Mouse (Mus musculus) embryonic facial prominence, embryonic 11.5 days (tissue): ENCODE results near the gene Suclg2. TPM values are rescaled to one million over a fixed set of nuclear protein-coding genes. Genes with fewer than 3 reads are reported as not detected.

Source experiments
- ATAC-seq: fragments of 200-750 bp; cut with Nextera tagmentation; replicated peaks from 2 replicates; pipeline ENCODE4 v1.8.0; 2017; ENCODE audit warnings: low read depth; ENCODE audit not compliant: insufficient number of reproducible peaks, low FRiP score, low TSS enrichment
- DNase-seq: peaks from one replicate; pipeline ENCODE4 v3.0.0-alpha.2; 2015; ENCODE audit warnings: low spot score
- H3K27ac ChIP-seq: fragments of 300-500 bp; sonication (generic); replicated peaks from 2 replicates; pipeline ENCODE4 v1.5.1; 2014; ENCODE audit warnings: mild to moderate bottlenecking, low read depth, low read length, control low read depth
- H3K27me3 ChIP-seq: fragments of 300-500 bp; sonication (generic); 2 replicates; pipeline ENCODE4 v1.6.1; 2014; ENCODE audit warnings: mild to moderate bottlenecking, low read length, moderate library complexity, mixed read lengths; ENCODE audit not compliant: control insufficient read depth, insufficient read depth
- H3K36me3 ChIP-seq: fragments of 300-500 bp; sonication (generic); replicated peaks from 2 replicates; pipeline ENCODE4 v1.6.1; 2014; ENCODE audit warnings: low read depth, mild to moderate bottlenecking, low read length, moderate library complexity, mixed read lengths; ENCODE audit not compliant: control insufficient read depth, insufficient read depth
- H3K4me1 ChIP-seq: fragments of 300-500 bp; sonication (generic); 2 replicates; pipeline ENCODE4 v1.6.1; 2014; ENCODE audit warnings: low read length, mixed read lengths; ENCODE audit not compliant: control insufficient read depth, insufficient read depth
- H3K4me2 ChIP-seq: fragments of 300-500 bp; sonication (generic); 2 replicates; pipeline ENCODE4 v1.6.1; 2014; ENCODE audit warnings: low read depth, mild to moderate bottlenecking, control low read depth, low read length, moderate library complexity
- H3K4me3 ChIP-seq: fragments of 300-500 bp; sonication (generic); 2 replicates; pipeline ENCODE4 v1.5.1; 2014; ENCODE audit warnings: low read depth, low read length, control low read depth
- H3K9ac ChIP-seq: fragments of 300-500 bp; sonication (generic); replicated peaks from 2 replicates; pipeline ENCODE4 v1.6.1; 2014; ENCODE audit warnings: mild to moderate bottlenecking, control low read depth, low read length
- H3K9me3 ChIP-seq: fragments of 300-500 bp; sonication (generic); replicated peaks from 2 replicates; pipeline ENCODE4 v1.6.1; 2016; ENCODE audit warnings: mild to moderate bottlenecking, low read length, inconsistent platforms, mixed read lengths; ENCODE audit not compliant: control insufficient read depth
- WGBS: fragments of 180-500 bp; shearing (Covaris S2); extraction: QIAGEN DNeasy Blood & Tissue Kit; methylation state at CpG from one replicate; pipeline ENCODE4 v1.1.7; 2014; 5-methylcytosine and 5-hydroxymethylcytosine counted together
- polyA plus RNA-seq: library from polyadenylated mRNA; unstranded; fragments of >200 nt; fragmentation: Nextera tagmentation; extraction: Ambion mirVana; gene quantifications from 2 replicates; pipeline ENCODE4 v1.2.1, GENCODE M21; 2014

The Suclg2 gene
- polyA plus RNA-seq, 1 experiment from 2014 or later, result 67.2 TPM

DNA sequence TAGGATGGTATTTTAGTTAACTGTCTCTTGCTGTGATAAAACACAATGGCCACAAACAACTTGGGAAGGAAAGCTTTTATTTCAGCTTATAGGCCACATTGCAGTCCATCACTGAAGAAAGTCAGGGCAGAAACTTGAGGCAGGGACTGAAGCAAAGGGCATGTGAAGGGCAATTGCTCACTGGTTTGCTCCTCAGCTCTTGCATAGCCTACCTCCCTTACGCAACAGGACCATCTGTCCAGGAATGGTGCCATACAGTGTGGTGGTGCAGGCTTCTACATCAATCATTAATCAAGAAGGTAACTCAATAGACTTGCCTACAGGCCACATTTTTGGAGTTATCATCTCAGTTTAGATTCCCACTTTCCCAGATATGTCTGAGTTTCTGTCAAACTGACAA is 206.9 kb downstream of the Suclg2 start:
- H3K4me3 ChIP-seq, result no peak overlapping the region
- H3K27me3 ChIP-seq, result no peaks in the 10 kb centered on the region
- WGBS, result 93% methylated on average over 1 of the region's 1 CpGs
- H3K27ac ChIP-seq, result no peak overlapping the region
- H3K9ac ChIP-seq, result no peak overlapping the region
- no peaks in the 10 kb centered on the region for H3K4me1 ChIP-seq
- H3K9me3 ChIP-seq, result no peaks in the 10 kb centered on the region
- ATAC-seq (no peak), DNase-seq (no peak)
- no peak overlapping the region for H3K4me2 ChIP-seq
- H3K36me3 ChIP-seq, result no peaks in the 10 kb centered on the region

DNA sequence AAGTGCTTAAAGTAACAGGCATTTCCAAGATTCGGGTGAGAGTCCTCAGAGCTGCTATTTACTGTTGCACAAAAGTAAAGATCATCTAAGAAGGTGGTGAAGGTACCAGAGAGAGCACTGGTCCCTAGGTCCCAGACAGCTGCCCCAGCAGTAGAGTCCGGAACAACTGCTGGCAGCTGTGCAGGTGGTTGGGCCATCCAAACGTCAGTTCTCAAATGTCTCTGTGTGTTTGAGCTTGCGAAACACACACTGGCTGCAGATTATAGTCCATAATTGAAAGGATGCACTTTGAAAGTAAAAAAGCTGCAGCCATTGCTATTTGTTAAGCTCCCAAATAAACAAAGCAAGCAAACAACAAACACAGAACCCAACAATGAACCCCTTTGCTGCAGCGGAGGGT is 217.8 kb downstream of the Suclg2 start:
- no peaks in the 10 kb centered on the region for H3K36me3 ChIP-seq
- DNase-seq (no peak), ATAC-seq (no peak)
- 76% methylated on average over 5 of the region's 5 CpGs for WGBS
- no peaks in the 10 kb centered on the region for H3K27me3 ChIP-seq
- no peak overlapping the region for H3K4me2 ChIP-seq
- no peak overlapping the region for H3K27ac ChIP-seq
- H3K4me3 ChIP-seq, result no peak overlapping the region
- no peaks in the 10 kb centered on the region for H3K9me3 ChIP-seq
- H3K4me1 ChIP-seq, result no peaks in the 10 kb centered on the region
- H3K9ac ChIP-seq, result no peak overlapping the region

DNA sequence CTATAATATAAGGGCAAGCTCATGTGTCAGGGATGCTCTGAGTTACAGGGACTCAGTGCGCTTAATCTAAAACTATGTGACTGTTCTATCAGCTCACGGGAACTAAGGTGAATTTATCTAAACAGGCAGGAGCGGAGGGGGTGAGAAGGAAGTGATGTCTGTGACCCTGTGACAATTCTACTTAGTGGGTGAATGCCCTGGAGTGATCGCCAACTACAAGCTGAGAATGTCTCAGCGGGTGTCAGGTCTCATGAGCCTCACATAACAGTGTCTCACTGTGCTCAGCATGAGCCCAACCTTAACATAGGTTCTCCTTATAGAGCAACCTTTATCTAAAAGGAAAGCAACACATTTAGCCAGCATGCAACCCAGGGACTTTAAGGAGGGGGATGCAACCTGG is 219.0 kb downstream of the Suclg2 start:
- no peaks in the 10 kb centered on the region for H3K9me3 ChIP-seq
- H3K4me3 ChIP-seq, result no peak overlapping the region
- H3K4me1 ChIP-seq, result no peaks in the 10 kb centered on the region
- DNase-seq (no peak), ATAC-seq (no peak)
- no peaks in the 10 kb centered on the region for H3K36me3 ChIP-seq
- no peak overlapping the region for H3K9ac ChIP-seq
- H3K27ac ChIP-seq, result no peak overlapping the region
- no peaks in the 10 kb centered on the region for H3K27me3 ChIP-seq
- 50% methylated on average over 5 of the region's 5 CpGs for WGBS
- no peak overlapping the region for H3K4me2 ChIP-seq

DNA sequence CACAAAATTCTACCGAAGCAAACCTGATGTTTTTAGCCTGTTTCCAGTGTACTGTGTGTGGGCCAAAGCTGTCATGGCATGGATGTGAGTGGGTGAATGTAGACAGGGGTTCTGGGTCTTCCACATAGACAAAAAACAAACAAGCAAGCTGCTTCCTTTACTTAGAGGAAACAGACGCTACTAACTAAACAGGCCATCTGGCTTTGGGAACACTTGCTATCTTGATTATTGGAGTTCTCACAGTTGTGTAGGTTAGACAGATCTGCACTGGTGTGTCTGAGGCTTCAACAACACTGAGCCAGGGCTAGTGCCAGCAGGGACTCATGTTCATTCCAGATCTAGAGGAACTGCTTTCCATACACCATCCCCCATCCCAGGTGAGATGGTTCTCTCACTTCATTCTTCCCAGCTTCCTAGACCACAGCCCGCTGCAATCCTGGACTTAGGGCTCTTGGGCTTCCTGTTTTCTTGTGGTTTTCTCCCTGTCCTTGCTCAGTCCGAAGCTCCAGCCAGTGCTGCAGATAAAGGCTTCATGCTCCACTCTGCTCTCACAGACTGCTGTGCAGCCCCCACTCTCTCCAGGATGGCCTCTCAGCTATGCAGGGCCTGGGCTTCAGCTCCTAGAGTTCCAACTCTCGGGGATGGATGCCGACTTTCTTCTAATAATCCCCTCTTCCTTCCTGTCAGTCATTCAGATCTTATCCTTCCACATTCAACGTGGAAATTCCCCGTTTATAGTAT is 226.2 kb downstream of the Suclg2 start:
- no peaks in the 10 kb centered on the region for H3K4me1 ChIP-seq
- DNase-seq (no peak), ATAC-seq (no peak)
- no peak overlapping the region for H3K9ac ChIP-seq
- no peak overlapping the region for H3K4me3 ChIP-seq
- no peaks in the 10 kb centered on the region for H3K9me3 ChIP-seq
- no peaks in the 10 kb centered on the region for H3K36me3 ChIP-seq
- H3K27me3 ChIP-seq, result no peaks in the 10 kb centered on the region
- H3K4me2 ChIP-seq, result no peak overlapping the region
- WGBS, result 74% methylated on average over 8 of the region's 8 CpGs
- no peak overlapping the region for H3K27ac ChIP-seq

DNA sequence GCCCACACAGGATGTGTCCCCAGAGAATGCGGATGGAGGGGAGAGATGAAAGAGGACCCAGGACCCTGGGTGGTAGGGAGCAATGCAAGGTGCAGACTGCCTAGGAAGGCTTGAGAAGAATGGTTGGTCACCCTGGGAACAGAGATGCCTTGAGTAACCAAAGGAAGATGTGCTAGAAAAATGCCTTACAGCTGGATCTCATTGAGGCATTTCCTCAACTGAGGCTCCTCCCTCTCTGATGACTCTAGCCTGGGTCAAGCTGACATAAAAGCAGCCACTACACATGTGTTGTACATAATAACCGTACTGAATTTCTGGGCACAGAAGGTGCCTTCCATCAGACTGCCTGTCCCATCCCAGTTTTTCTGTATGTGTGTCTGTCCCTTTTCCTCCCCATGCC is 227.6 kb downstream of the Suclg2 start:
- peak; percentile 66 for DNase-seq

DNA sequence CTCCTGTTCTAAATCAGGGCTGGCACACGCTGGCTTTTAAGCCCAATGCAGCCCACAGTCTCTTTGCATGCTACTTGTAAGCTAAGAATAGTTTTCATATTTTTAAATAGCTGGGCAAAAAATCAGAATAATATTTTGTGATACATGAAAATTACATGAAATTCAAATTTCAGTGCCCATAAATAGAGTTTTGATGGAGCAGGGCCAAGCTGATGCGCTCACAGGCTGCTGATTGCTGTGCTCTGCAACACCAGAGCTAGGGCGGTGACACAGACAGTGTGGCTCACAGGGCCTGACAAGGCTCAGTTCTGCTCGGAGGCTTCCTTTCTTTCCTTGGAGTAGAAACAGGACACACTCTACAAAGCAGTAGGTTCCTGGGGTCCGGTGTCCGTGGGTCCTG is 232.8 kb downstream of the Suclg2 start:
- 86% methylated on average over 6 of the region's 6 CpGs for WGBS
- no peak for ATAC-seq
- H3K27me3 ChIP-seq, result no peaks in the 10 kb centered on the region
- no peak overlapping the region for H3K4me2 ChIP-seq
- DNase-seq, result no peak
- H3K9me3 ChIP-seq, result no peaks in the 10 kb centered on the region
- H3K27ac ChIP-seq, result no peak overlapping the region
- H3K36me3 ChIP-seq, result no peaks in the 10 kb centered on the region
- no peak overlapping the region for H3K4me3 ChIP-seq
- no peak overlapping the region for H3K9ac ChIP-seq
- H3K4me1 ChIP-seq, result no peaks in the 10 kb centered on the region

More for the DNA sequence above, 227.6 kb downstream of the Suclg2 start:
- H3K9ac ChIP-seq, result no peak overlapping the region
- H3K4me3 ChIP-seq, result no peak overlapping the region
- H3K27me3 ChIP-seq, result no peaks in the 10 kb centered on the region
- H3K4me1 ChIP-seq, result no peaks in the 10 kb centered on the region
- H3K27ac ChIP-seq, result no peak overlapping the region
- no peaks in the 10 kb centered on the region for H3K9me3 ChIP-seq
- H3K36me3 ChIP-seq, result no peaks in the 10 kb centered on the region
- no peak overlapping the region for H3K4me2 ChIP-seq
- peak; percentile 29; the same call in 1 of the 2 replicates for ATAC-seq
- 60% methylated on average over 2 of the region's 2 CpGs for WGBS

DNA sequence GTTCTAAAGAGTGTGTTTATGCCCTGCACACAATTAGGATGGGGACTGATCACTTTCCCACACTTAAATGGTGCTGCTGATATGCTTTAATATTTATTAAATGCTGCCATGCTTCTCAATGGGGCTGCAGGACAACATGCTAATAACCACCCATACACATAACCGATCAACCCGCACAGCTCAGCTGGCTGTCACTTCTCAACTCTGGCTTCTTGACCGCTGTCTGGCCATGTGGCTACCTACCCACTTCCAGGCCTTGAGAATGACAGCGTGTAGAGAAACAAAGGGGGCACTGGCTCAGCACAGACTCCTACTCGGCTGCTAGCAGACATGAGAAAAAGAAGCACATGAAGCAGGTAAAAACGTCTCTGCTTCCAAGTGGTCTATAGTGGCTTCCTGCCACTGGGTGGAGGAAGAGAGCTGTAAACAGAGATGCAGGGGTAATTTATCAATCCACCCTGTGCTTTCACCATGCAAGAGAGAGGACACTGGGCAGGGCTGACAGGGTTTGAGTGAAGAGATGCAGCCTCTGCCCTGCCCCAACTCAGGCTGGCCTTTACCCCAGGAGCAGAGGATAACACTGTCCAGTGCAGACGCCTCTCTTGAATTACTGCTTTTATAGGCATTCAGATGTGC is 234.3 kb downstream of the Suclg2 start:
- ATAC-seq (no peak; the same call in 1 of the 2 replicates), DNase-seq (peak; percentile 67)
- Histone ChIP-seq H3K9ac (no peak overlapping the region), H3K4me2 (no peak overlapping the region), H3K27ac (no peak overlapping the region), H3K4me1 (no peaks in the 10 kb centered on the region), H3K36me3 (no peaks in the 10 kb centered on the region), H3K27me3 (no peaks in the 10 kb centered on the region), H3K9me3 (no peaks in the 10 kb centered on the region), H3K4me3 (no peak overlapping the region)
- WGBS, result 57% methylated on average over 7 of the region's 7 CpGs

DNA sequence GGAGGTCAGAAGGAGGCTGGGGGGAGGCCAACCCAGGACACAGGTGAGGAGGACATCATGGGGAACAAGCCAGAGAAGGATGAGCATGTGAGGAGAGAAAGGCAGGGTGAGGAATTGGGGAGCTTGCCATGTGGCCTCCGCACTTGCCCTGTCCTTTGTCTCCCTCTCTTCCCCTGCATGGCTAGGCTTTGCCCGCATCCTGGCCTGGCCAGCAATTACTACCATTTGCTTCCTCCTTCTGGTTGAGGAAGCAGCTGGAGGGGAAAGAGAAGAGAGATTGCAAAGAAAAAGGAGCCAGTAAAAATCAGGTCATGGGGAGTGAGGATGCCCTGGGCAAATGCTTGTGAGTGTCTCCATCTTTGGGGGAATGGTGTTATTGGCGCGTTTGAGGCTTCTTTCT is 234.9 kb downstream of the Suclg2 start:
- ATAC-seq (no peak), DNase-seq (no peak)
- Histone ChIP-seq H3K27me3 (no peaks in the 10 kb centered on the region), H3K27ac (no peak overlapping the region), H3K9me3 (no peaks in the 10 kb centered on the region), H3K4me3 (no peak overlapping the region), H3K36me3 (no peaks in the 10 kb centered on the region), H3K4me1 (no peaks in the 10 kb centered on the region), H3K9ac (no peak overlapping the region), H3K4me2 (no peak overlapping the region)
- WGBS, result 90% methylated on average over 4 of the region's 4 CpGs
